Mouse (Mus musculus): Measurements from ENCODE around the gene Flcn. TPM values are rescaled to one million over a fixed set of nuclear protein-coding genes. Genes with fewer than 3 reads are reported as not detected.

Flcn gene
- polyA plus RNA-seq, 1 experiment from 2014 or later, result 36.7 TPM

Other genes with a start within 250 kb of the Flcn start
- not detected in 3 replicates for gene Olfr222, start 233.8 kb downstream of the Flcn start, polyA plus RNA-seq (2018)
- gene Olfr223, start 216.7 kb downstream of the Flcn start, polyA plus RNA-seq (2018), result not detected in 3 replicates
- gene Mprip, start 148.7 kb downstream of the Flcn start, polyA plus RNA-seq (2018), result 26.3 to 31.2 TPM (median 30.0 TPM) in 3 replicates
- 0.79 TPM in 1 of 3 replicates, not detected in the others for gene Pld6, start 22.4 kb downstream of the Flcn start, polyA plus RNA-seq (2018)
- gene Nt5m, start 29.4 kb upstream of the Flcn start, polyA plus RNA-seq (2018), result 10.2 to 21.8 TPM (median 19.2 TPM) in 3 replicates
- 33.4 to 53.8 TPM (median 52.0 TPM) in 3 replicates for gene Cops3, start 29.8 kb upstream of the Flcn start, polyA plus RNA-seq (2018)
- gene Med9, start 138.2 kb upstream of the Flcn start, polyA plus RNA-seq (2018), result 9.6 to 21.8 TPM (median 14.7 TPM) in 3 replicates
- 0.09 TPM in 1 of 3 replicates, not detected in the others for gene Rasd1, start 154.9 kb upstream of the Flcn start, polyA plus RNA-seq (2018)
- gene Pemt, start 236.5 kb upstream of the Flcn start, polyA plus RNA-seq (2018), result 0.36 to 2.6 TPM (median 1.5 TPM) in 3 replicates